Mouse (Mus musculus): ENCODE data around the gene Sun2. TPM values are rescaled to one million over a fixed set of nuclear protein-coding genes. Genes with fewer than 3 reads are reported as not detected.

Sun2 gene
- total RNA-seq, 2 experiments from 2014 or later: 34.0 to 56.9 TPM

- ATAC-seq (replicated peaks; ENCODE audit: low FRiP score, poor library complexity, severe bottlenecking): no peak
Measured at GRCm38 (mm10) chr15:79728731-79729388, 13.5 kb downstream of the Sun2 start.

- no peak for ATAC-seq (replicated peaks; ENCODE audit: low FRiP score, poor library complexity, severe bottlenecking)
Measured at GRCm38 (mm10) chr15:79728311-79728710, 14.0 kb downstream of the Sun2 start.

GRCm38 (mm10) chr15:79727840-79728239, 14.5 kb downstream of the Sun2 start:
- ATAC-seq (replicated peaks; ENCODE audit: low FRiP score, poor library complexity, severe bottlenecking): no peak

- no peak for ATAC-seq (replicated peaks; ENCODE audit: low FRiP score, poor library complexity, severe bottlenecking)
Measured at GRCm38 (mm10) chr15:79725190-79725789, 17.0 kb downstream of the Sun2 start.

GRCm38 (mm10) chr15:79723439-79723838, 18.9 kb downstream of the Sun2 start:
- ATAC-seq (replicated peaks; ENCODE audit: low FRiP score, poor library complexity, severe bottlenecking): peak; percentile 62

- ATAC-seq (replicated peaks; ENCODE audit: low FRiP score, poor library complexity, severe bottlenecking): no peak
Measured at GRCm38 (mm10) chr15:79720796-79721195, 21.5 kb downstream of the Sun2 start.

GRCm38 (mm10) chr15:79720267-79720666, 22.1 kb downstream of the Sun2 start:
- no peak for ATAC-seq (replicated peaks; ENCODE audit: low FRiP score, poor library complexity, severe bottlenecking)

GRCm38 (mm10) chr15:79716710-79717109, 25.6 kb downstream of the Sun2 start:
- ATAC-seq (replicated peaks; ENCODE audit: low FRiP score, poor library complexity, severe bottlenecking): no peak

GRCm38 (mm10) chr15:79715646-79716045, 26.7 kb downstream of the Sun2 start:
- ATAC-seq (replicated peaks; ENCODE audit: low FRiP score, poor library complexity, severe bottlenecking): no peak

GRCm38 (mm10) chr15:79708229-79708822, 34.0 kb downstream of the Sun2 start:
- ATAC-seq (replicated peaks; ENCODE audit: low FRiP score, poor library complexity, severe bottlenecking): 0 out of 2 replicates have a peak, but pooled peaks have one; percentile 32

GRCm38 (mm10) chr15:79706603-79707214, 35.6 kb downstream of the Sun2 start:
- ATAC-seq (replicated peaks; ENCODE audit: low FRiP score, poor library complexity, severe bottlenecking): no peak

- no peak for ATAC-seq (replicated peaks; ENCODE audit: low FRiP score, poor library complexity, severe bottlenecking)
Measured at GRCm38 (mm10) chr15:79697558-79698187, 44.7 kb downstream of the Sun2 start.

- no peak for ATAC-seq (replicated peaks; ENCODE audit: low FRiP score, poor library complexity, severe bottlenecking)
Measured at GRCm38 (mm10) chr15:79697011-79697410, 45.3 kb downstream of the Sun2 start.

GRCm38 (mm10) chr15:79696508-79696907, 45.8 kb downstream of the Sun2 start:
- ATAC-seq (replicated peaks; ENCODE audit: low FRiP score, poor library complexity, severe bottlenecking): no peak

GRCm38 (mm10) chr15:79695516-79695915, 46.8 kb downstream of the Sun2 start:
- no peak for ATAC-seq (replicated peaks; ENCODE audit: low FRiP score, poor library complexity, severe bottlenecking)

- ATAC-seq (replicated peaks; ENCODE audit: low FRiP score, poor library complexity, severe bottlenecking): peak; percentile 41
Measured at GRCm38 (mm10) chr15:79694512-79694911, 47.8 kb downstream of the Sun2 start.

GRCm38 (mm10) chr15:79693740-79694139, 48.6 kb downstream of the Sun2 start:
- ATAC-seq (replicated peaks; ENCODE audit: low FRiP score, poor library complexity, severe bottlenecking): no peak

- no peak for ATAC-seq (replicated peaks; ENCODE audit: low FRiP score, poor library complexity, severe bottlenecking)
Measured at GRCm38 (mm10) chr15:79692334-79692733, 50.0 kb downstream of the Sun2 start.

GRCm38 (mm10) chr15:79691023-79691508, 51.3 kb downstream of the Sun2 start:
- ATAC-seq (replicated peaks; ENCODE audit: low FRiP score, poor library complexity, severe bottlenecking): no peak

GRCm38 (mm10) chr15:79690426-79691022, 51.8 kb downstream of the Sun2 start, which contains the start of gene Gtpbp1:
TSS of gene Gtpbp1 (plus strand) at chr15:79690845.
- peak; percentile 74 for ATAC-seq (replicated peaks; ENCODE audit: low FRiP score, poor library complexity, severe bottlenecking)

All from erythroid progenitor cell, adult 5-6 weeks (primary cell).